Mouse (Mus musculus) cerebellum, adult 2 months (tissue): ENCODE results near the gene Dop1a.

Experiments used
- CTCF ChIP-seq: fragments of 200-500 bp; IDR thresholded peaks from 2 replicates; pipeline ENCODE4 v1.5.1; 2011; ENCODE audit warnings: low read depth, mild to moderate bottlenecking, control low read depth, low read length, moderate library complexity, borderline replicate concordance; ENCODE audit not compliant: insufficient read depth
- POLR2A ChIP-seq: fragments of 200-500 bp; IDR thresholded peaks from 2 replicates; pipeline ENCODE4 v1.6.1; 2011; ENCODE audit warnings: low read length, control low read depth, borderline replicate concordance; ENCODE audit not compliant: insufficient read depth

GRCm38 (mm10) chr9:86514390-86514789 lies 47.4 kb downstream of the Dop1a start:
- TF ChIP-seq CTCF: no peak
- no peak for TF ChIP-seq POLR2A
